In genomic region chr2:30133613-30134377, GRCm38 (mm10) we compare ENCODE assay signal across 8 mouse cellular contexts. TPM values are rescaled to one million over a fixed set of nuclear protein-coding genes. Genes with fewer than 3 reads are reported as not detected.
DNase-seq lines count a peak whose midpoint lies in the region; ATAC-seq lines count a peak whose summit lies in the region.

Tbc1d13 (plus strand) TSS chr2:30133746.

- peak within 1 kb of the TSS; percentile 88 for H3K4me3 ChIP-seq in heart, embryonic 10.5 days
- peak within 1 kb of the TSS; percentile 87 for H3K4me3 ChIP-seq in kidney, embryonic 15.5 days (replicated peaks)

- H3K4me1 ChIP-seq in heart, embryonic 10.5 days: peaks cover 24% of the 10 kb centered on the region
- H3K4me1 ChIP-seq in kidney, embryonic 15.5 days: peaks cover 32% of the 10 kb centered on the region

- peak; percentile 92 for ATAC-seq in erythroblast, adult 5-6 weeks (replicated peaks; ENCODE audit: low FRiP score, poor library complexity, severe bottlenecking)
- ATAC-seq in kidney, embryonic 15.5 days (replicated peaks; ENCODE audit: low FRiP score): peak; percentile 95
- peak; percentile 87 for ATAC-seq in monocyte, adult 5-6 weeks (replicated peaks; ENCODE audit: insufficient number of reproducible peaks, low FRiP score, low TSS enrichment, poor library complexity, severe bottlenecking)

- H3K9me3 ChIP-seq in heart, embryonic 10.5 days: no peaks in the 10 kb centered on the region
- no peaks in the 10 kb centered on the region for H3K9me3 ChIP-seq in kidney, embryonic 15.5 days (replicated peaks)

- DNase-seq in B cell, adult 2 months: peak; percentile 100
- peak; percentile 97 for DNase-seq in brain, adult 2 months (ENCODE audit: low read depth, low spot score)
- peak; percentile 99 for DNase-seq in heart, embryonic 10.5 days (ENCODE audit: low spot score)
- peak; percentile 97 for DNase-seq in liver
- DNase-seq in spleen, postnatal 4 days (ENCODE audit: low spot score in 2 of 2): peak; percentile 98 to 99

- peak within 1 kb of the TSS; percentile 79 for H3K9ac ChIP-seq in kidney, embryonic 15.5 days

- peak within 1 kb of the TSS; percentile 79 for H3K4me2 ChIP-seq in kidney, embryonic 15.5 days

- H3K27me3 ChIP-seq in heart, embryonic 10.5 days (ENCODE audit: insufficient read depth, poor library complexity, severe bottlenecking): no peaks in the 10 kb centered on the region
- H3K27me3 ChIP-seq in kidney, embryonic 15.5 days: no peaks in the 10 kb centered on the region

- peak within 1 kb of the TSS; percentile 92 for H3K27ac ChIP-seq in heart, embryonic 10.5 days
- peak within 1 kb of the TSS; percentile 90 for H3K27ac ChIP-seq in kidney, embryonic 15.5 days

- WGBS in heart, embryonic 10.5 days: under 1% methylated on average over 46 of the region's 46 CpGs
- under 1% methylated on average over 46 of the region's 46 CpGs for WGBS in kidney, embryonic 15.5 days

- H3K36me3 ChIP-seq in heart, embryonic 10.5 days: peaks cover 33% of the 10 kb centered on the region
- peaks cover 35% of the 10 kb centered on the region for H3K36me3 ChIP-seq in kidney, embryonic 15.5 days

RNA-seq across cellular contexts. Expression of gene Tbc1d13, which starts in this region (rescaled TPM):
- 20.0 and 20.3 TPM in 2 replicates for total RNA-seq in erythroblast, adult 5-6 weeks (2015; ENCODE audit: low replicate concordance)
- total RNA-seq in erythroblast, adult 5-6 weeks (2017; ENCODE audit: low replicate concordance): 8.6 and 9.9 TPM in 2 replicates
- polyA plus RNA-seq in heart, embryonic 10.5 days (2016; fragmentation: Nextera tagmentation; extraction: Ambion mirVana): 3.9 and 6.8 TPM in 2 replicates
- 8.2 and 8.9 TPM in 2 replicates for polyA plus RNA-seq in kidney, embryonic 15.5 days (2015; fragmentation: Nextera tagmentation; extraction: Ambion mirVana)
- 33.8 to 54.8 TPM (median 52.4 TPM) in 3 replicates for total RNA-seq in monocyte, adult 5-6 weeks (2017)

Comparison
In these comparisons a context has a peak if more than half of its experiments do, and no peak if none do; other contexts are left out.
1. Peak in every context shown above with its lines: DNase-seq, ATAC-seq, H3K4me3 ChIP-seq and H3K27ac ChIP-seq.